Mouse (Mus musculus) gastrocnemius, postnatal 25 days (tissue): Measurements from ENCODE around the gene Adcy3. TPM values are rescaled to one million over a fixed set of nuclear protein-coding genes. Genes with fewer than 3 reads are reported as not detected.

ENCODE experiments used
- DNase-seq: peaks from one replicate; pipeline ENCODE4 v3.0.0; 2022
- total RNA-seq, 2 experiments: library from RNA; stranded (reverse); gene quantifications; 1 replicate in 1 of 2; 2 replicates in 1 of 2; pipeline ENCODE4 v1.2.3; 2021

Gene Adcy3
- total RNA-seq, 2 experiments from 2014 or later, result 1.8 to 2.4 TPM

GRCm38 (mm10) chr12:4243805-4244204 is 110.9 kb downstream of the Adcy3 start:
- no peak for DNase-seq

GRCm38 (mm10) chr12:4245742-4246141 is 112.8 kb downstream of the Adcy3 start:
- no peak for DNase-seq

- no peak for DNase-seq
Observed at GRCm38 (mm10) chr12:4249786-4250185, 116.9 kb downstream of the Adcy3 start.

DNA sequence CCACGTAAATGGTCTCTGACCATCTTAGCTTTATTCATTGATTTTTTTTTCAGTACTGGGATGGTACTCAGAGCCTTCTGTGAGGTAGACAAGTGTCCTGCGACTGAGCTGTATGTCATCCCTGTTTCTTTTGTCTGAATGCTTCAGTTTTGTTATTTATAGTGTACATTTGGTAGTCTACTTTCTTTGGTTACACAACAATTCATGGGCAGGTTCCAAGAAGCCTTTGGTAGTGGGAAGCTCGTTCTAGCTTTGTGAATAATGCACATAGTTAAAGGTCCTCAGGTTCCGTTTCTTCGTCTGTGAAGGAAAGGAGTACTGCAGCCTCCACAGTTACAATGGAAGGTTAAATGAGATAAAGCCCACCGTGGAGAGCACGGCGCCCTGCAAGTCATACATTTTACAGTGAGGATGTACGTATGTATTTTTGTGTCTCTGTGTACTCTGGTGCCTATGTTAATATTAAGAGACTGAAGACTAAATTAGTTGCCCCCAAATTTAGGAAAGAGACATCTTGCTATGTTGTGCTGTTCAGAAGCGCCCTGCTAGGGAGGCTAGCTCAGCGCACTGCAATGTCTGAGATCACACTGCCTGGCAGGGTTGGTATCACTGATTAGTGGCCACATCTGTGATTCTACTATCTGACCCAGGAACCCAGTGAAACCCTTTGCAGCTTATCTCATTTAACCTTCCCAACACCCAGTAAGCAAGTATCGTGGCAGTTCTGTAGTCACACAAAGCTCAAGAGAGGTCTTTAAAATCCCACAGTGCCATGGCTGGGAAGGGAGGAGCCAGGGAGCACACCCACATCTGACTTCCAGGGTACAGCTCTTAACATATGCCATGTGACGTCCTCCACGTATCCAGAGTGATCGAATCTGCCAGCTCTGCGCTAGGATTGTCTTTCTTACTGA is 120.1 kb downstream of the Adcy3 start:
- no peak for DNase-seq

Other genes with a start within 250 kb of the Adcy3 start
- under 1 TPM in 1 of 2 experiments, not detected in 1; 0.46 TPM for gene Pomc, start 178.2 kb upstream of the Adcy3 start, total RNA-seq
- gene Efr3b, start 94.2 kb upstream of the Adcy3 start, total RNA-seq, result 1 to 10 TPM; 3.1 to 6.0 TPM
- gene Dnajc27, start 50.5 kb upstream of the Adcy3 start, total RNA-seq, result 10 to 100 TPM; 27.0 to 35.2 TPM
- gene Ptrhd1, start 100.9 kb downstream of the Adcy3 start, total RNA-seq, result 1 to 10 TPM; 4.0 to 4.5 TPM
- 1 to 10 TPM; 1.5 to 1.8 TPM for gene Cenpo, start 101.2 kb downstream of the Adcy3 start, total RNA-seq